Mouse (Mus musculus) ES-Bruce4 (cell line): ENCODE data around the gene Grk3.

Source experiments
- CTCF ChIP-seq: IDR thresholded peaks from one replicate; pipeline ENCODE4 v1.8.1; 2011; ENCODE audit warnings: low read depth, low read length
- EP300 ChIP-seq: IDR thresholded peaks from 2 replicates; pipeline ENCODE4 v1.6.1; 2011; ENCODE audit warnings: low read depth, low read length; ENCODE audit not compliant: insufficient read depth

DNA sequence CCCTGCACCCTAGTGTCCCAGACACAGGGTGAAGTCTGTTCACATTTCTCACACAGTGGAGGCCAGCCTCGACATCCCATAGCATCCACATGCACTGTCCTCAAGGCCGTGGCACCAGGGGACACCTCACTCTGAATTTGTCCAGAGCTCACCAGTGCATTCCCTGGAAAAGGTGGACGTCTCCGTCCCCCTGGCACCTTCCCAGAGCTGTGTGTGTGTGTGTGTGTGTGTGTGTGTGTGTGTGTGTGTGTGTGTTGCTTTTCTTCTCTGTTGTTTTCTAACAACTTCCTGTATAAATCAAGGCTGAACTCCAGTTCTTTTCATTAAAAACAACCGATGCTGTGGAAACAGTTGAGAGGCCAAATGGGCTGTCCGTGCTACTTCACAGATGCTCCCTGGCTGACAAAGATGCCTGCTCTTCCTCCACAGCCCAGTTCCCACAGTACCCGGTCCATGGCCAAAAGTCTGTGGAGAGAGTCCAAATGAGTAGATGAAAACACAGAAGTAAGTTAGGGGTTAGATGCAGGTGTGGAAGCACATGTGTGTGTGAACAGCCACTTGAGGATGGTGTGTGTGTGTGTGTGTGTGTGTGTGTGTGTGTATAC is 35.1 kb upstream of the Grk3 start:
- TF ChIP-seq EP300 = no peak
- no peak for TF ChIP-seq CTCF
